Mouse (Mus musculus): ENCODE results near the gene Zmpste24.

GRCm38 (mm10) chr4:121028146-121028545, 69.9 kb downstream of the Zmpste24 start:
- TF ChIP-seq GATA1 (IDR thresholded peaks at IDR 0.05; ENCODE audit: borderline replicate concordance, low read length): no peak
- TF ChIP-seq FLI1 (IDR thresholded peaks at IDR 0.05; ENCODE audit: low read length): no peak
